Mouse (Mus musculus) limb, embryonic 11.5 days (tissue): Measurements from ENCODE around the gene Zdhhc5. TPM values are rescaled to one million over a fixed set of nuclear protein-coding genes. Genes with fewer than 3 reads are reported as not detected.

Experiments
- ATAC-seq: fragments of 200-750 bp; cut with Nextera tagmentation; 2 replicates; pipeline ENCODE4 v1.8.0; 2017; ENCODE audit warnings: low read depth; ENCODE audit not compliant: insufficient number of reproducible peaks, low FRiP score, low TSS enrichment
- DNase-seq: peaks from one replicate; pipeline ENCODE4 v3.0.0-alpha.2; 2015; ENCODE audit warnings: low spot score
- H3K27ac ChIP-seq: fragments of 300-500 bp; sonication (generic); replicated peaks from 2 replicates; pipeline ENCODE4 v1.5.1; 2014; ENCODE audit warnings: low read depth, mild to moderate bottlenecking, low read length
- H3K27me3 ChIP-seq: fragments of 300-500 bp; sonication (generic); 2 replicates; pipeline ENCODE4 v1.6.1; 2014; ENCODE audit warnings: mild to moderate bottlenecking, low read length, mixed read lengths; ENCODE audit not compliant: control insufficient read depth, insufficient read depth
- H3K36me3 ChIP-seq: fragments of 300-500 bp; sonication (generic); 2 replicates; pipeline ENCODE4 v1.6.1; 2014; ENCODE audit warnings: mild to moderate bottlenecking, low read length, moderate library complexity, mixed read lengths; ENCODE audit not compliant: control insufficient read depth, insufficient read depth
- H3K4me1 ChIP-seq: fragments of 300-500 bp; sonication (generic); 2 replicates; pipeline ENCODE4 v1.6.1; 2014; ENCODE audit warnings: low read length, mixed read lengths; ENCODE audit not compliant: control insufficient read depth, insufficient read depth
- H3K4me2 ChIP-seq: fragments of 300-500 bp; sonication (generic); 2 replicates; pipeline ENCODE4 v1.6.1; 2014; ENCODE audit warnings: low read depth, mild to moderate bottlenecking, moderate library complexity; ENCODE audit not compliant: severe bottlenecking
- H3K4me3 ChIP-seq: fragments of 300-500 bp; sonication (generic); 2 replicates; pipeline ENCODE4 v1.5.1; 2014; ENCODE audit warnings: low read depth, low read length
- H3K9ac ChIP-seq: fragments of 300-500 bp; sonication (generic); 2 replicates; pipeline ENCODE4 v1.6.1; 2014; ENCODE audit warnings: mild to moderate bottlenecking, low read length
- H3K9me3 ChIP-seq: fragments of 300-500 bp; sonication (generic); 2 replicates; pipeline ENCODE4 v1.6.1; 2016; ENCODE audit warnings: low read length; ENCODE audit not compliant: control insufficient read depth
- WGBS: fragments of 180-500 bp; shearing (Covaris S2); extraction: QIAGEN DNeasy Blood & Tissue Kit; methylation state at CpG from one replicate; pipeline ENCODE4 v1.1.7; 2014; 5-methylcytosine and 5-hydroxymethylcytosine counted together
- polyA plus RNA-seq: library from polyadenylated mRNA; unstranded; fragments of >200 nt; fragmentation: Nextera tagmentation; extraction: Ambion mirVana; gene quantifications from 2 replicates; pipeline ENCODE4 v1.2.1, GENCODE M21; 2014

Gene Zdhhc5
- polyA plus RNA-seq, 1 experiment from 2014 or later: 31.1 TPM

DNA sequence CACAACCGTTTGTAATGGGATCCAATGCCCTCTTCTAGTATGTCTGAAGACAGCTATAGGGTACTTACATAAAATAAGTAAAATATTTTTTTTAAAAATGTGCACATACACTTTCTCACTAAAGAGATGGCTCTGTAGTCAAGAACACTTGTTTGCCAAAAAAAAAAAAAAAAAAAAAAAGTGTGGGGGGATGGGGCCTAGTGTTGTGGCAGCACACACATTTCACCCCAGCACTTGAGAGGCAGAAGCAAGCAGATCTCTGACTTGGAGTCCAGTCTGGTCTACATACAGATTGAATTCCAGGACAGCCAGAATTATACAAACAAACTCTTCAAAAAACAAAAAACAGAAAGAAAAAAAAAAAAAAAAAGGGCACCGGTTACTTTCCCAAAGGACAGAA lies 5.7 kb upstream of the Zdhhc5 start:
- ATAC-seq (no peak), DNase-seq (no peak)
- H3K9me3 ChIP-seq: no peaks in the 10 kb centered on the region
- H3K27ac ChIP-seq: no peak overlapping the region
- WGBS: 92% methylated on average over 2 of the region's 2 CpGs
- H3K4me1 ChIP-seq: no peaks in the 10 kb centered on the region
- H3K9ac ChIP-seq: no peak overlapping the region
- H3K4me2 ChIP-seq: no peak overlapping the region
- no peak overlapping the region for H3K4me3 ChIP-seq
- H3K36me3 ChIP-seq: peaks cover 7% of the 10 kb centered on the region; the same call in 1 of the 2 replicates
- H3K27me3 ChIP-seq: no peaks in the 10 kb centered on the region

DNA sequence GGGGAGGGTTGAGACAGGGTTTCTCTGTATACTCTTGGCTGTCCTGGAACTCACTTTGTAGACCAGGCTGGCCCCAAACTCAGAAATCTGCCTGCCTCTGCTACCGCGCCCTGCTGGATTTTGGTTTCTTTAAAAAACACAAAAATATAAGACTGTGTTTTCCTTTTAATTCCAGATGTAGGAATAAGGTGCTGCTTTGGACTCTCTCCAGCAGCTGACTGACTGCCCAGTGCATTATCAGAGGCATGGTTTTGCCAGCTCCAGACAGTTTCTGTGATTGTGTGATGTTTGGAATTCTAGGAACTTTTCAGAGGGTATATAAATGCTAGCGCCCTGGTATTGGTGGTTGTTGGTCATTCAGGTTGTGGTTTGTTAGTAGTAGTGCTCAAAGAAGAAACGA lies 2.4 kb upstream of the Zdhhc5 start:
- no peak overlapping the region for H3K27ac ChIP-seq
- H3K4me2 ChIP-seq: no peak overlapping the region
- H3K27me3 ChIP-seq: no peaks in the 10 kb centered on the region
- H3K4me3 ChIP-seq: no peak overlapping the region
- no peak overlapping the region for H3K9ac ChIP-seq
- H3K9me3 ChIP-seq: no peaks in the 10 kb centered on the region
- DNase-seq (no peak), ATAC-seq (no peak)
- peaks cover 3% of the 10 kb centered on the region; the same call in 1 of the 2 replicates for H3K36me3 ChIP-seq
- 99% methylated on average over 4 of the region's 4 CpGs for WGBS
- H3K4me1 ChIP-seq: 0 out of 2 replicates have a peak, but pooled peaks cover 3% of the 10 kb centered on the region

DNA sequence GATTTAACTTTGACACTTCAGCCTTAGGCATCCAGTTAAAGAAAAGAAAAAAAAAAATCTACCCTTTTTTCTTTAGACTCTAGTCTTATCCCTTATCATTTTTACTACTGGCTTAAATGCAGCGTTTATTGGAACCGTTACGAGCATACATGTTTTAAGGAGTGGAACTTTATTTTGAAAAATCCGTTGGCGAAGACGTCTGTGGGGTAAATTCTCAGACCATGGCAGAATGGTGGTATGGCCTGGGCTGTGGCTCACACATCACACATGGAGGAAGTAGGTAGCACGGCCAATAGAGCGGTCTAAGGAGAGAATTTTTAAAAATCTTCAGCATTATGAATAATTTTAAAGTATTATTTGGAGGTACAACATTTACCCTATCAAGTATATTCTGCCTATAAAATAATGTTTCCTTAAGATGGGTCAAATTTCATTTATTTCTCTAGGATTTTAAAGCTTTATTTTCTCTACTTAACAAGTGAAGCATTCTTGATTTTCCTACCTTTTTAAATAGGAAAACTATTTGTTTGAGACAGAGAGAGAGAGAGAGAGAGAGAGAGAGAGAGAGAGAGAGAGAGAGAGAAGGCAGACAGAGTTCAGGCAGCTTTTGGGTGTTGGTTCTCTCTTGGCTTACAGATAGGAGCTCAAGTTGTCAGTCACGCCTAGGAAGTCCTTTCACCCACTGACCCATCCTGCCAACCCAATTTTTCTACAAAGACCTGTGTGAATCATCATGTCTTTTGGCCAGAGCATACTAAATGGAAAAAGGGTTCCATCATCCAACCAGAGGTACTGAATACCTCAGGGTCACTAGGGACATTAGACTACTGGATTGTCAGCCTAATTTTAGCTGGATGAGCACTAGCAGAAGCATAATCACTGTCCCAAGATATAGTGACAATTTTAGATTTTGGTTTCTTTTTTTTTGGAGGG lies 1.7 kb upstream of the Zdhhc5 start:
- ATAC-seq (no peak), DNase-seq (no peak)
- WGBS: 37% methylated on average over 9 of the region's 9 CpGs
- Histone ChIP-seq H3K4me3 (peak overlapping the region; percentile 90), H3K36me3 (peaks cover 3% of the 10 kb centered on the region; the same call in 1 of the 2 replicates), H3K9me3 (no peaks in the 10 kb centered on the region), H3K27ac (no peak overlapping the region; the same call in 1 of the 2 replicates), H3K4me1 (0 out of 2 replicates have a peak, but pooled peaks cover 3% of the 10 kb centered on the region), H3K9ac (no peak overlapping the region; the same call in 1 of the 2 replicates), H3K27me3 (no peaks in the 10 kb centered on the region), H3K4me2 (peak overlapping the region; percentile 60)

DNA sequence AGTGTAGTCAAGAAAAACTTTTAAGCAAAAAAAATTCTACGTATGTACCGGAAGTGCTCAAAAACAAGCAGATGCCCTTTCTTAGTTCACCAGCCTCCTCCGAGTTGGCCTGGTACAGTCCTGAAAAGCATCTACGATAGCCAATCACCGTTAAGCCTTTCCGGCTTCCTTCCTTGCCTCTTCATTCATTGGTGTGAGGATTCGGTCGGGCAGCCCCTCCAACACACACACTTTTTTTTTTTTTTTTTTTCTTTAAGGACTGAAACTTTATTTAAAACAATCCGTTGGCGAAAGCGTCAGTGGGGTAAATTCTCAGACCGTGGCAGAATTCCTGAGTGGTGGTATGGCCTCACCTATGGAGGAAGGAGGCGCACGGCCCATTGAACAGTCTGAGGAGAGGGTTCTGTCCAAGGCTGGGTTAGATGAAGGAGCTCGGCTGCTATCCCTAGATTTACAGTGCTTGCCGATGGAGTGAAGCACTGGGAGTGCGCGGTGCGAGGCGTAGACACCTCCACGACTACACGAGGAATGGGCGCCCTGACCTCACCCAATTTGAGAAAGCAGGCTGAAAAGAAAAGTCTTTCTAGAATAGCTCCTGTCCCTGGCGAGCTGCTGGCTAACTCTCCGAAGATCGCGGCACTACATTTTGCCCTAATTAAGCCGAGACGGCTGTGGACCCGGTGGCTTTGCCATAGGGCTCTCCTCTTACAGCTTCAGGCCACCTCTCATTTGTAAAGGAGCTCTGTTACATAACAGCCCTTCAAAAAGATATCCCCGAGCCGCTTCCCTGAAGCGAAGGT lies 782 bp upstream of the Zdhhc5 start:
- peak overlapping the region; percentile 90 for H3K4me3 ChIP-seq
- DNase-seq (no peak), ATAC-seq (peak; percentile 96)
- peak overlapping the region; percentile 60 for H3K4me2 ChIP-seq
- WGBS: under 1% methylated on average over 33 of the region's 33 CpGs
- 0 out of 2 replicates have a peak, but pooled peaks cover 3% of the 10 kb centered on the region for H3K4me1 ChIP-seq
- H3K27ac ChIP-seq: peak overlapping the region; percentile 96
- H3K36me3 ChIP-seq: no peaks in the 10 kb centered on the region
- H3K9me3 ChIP-seq: no peaks in the 10 kb centered on the region
- no peaks in the 10 kb centered on the region for H3K27me3 ChIP-seq
- H3K9ac ChIP-seq: peak overlapping the region; percentile 86

DNA sequence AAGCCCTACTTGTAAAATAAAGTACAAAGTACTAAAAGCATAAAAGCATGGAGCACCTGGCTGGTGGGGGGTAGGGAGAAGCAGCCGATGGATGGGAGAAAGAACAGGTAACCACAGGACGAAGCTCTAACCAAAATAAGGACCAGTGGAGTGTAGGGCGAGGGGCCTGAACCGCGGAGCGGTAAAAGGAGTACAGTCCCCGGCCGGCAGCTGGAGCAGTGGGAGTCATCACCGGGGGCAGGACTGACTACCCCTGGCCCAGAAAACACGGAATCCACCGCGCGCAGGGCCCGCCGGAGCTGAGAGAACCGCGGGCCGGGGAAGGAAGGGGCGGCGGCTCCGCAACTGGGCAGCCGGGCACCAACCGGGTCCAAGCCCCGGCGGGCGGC lies 564 bp downstream of the Zdhhc5 start:
- 3% methylated on average over 24 of the region's 26 CpGs for WGBS
- peak; percentile 19 for ATAC-seq

DNA sequence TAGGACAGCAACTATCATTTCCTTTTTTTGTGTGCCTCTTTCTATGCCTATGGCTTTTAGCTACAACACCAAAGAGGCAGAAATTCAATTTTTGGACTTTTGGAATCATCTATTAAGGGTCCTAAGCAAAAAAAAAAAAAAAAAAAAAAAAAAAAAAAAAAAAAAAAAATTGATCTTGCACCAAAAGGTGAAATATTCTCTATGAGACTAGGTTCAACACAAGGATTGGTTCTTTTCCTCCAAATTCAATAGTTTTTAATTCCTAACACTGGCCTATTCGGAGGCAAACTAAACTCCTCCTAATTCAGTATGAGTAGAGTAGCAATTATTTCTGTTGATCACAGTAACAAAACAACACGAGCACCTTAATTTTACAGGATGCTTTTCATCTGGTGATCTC lies 3.1 kb downstream of the Zdhhc5 start:
- H3K27me3 ChIP-seq: no peaks in the 10 kb centered on the region
- 88% methylated on average over 2 of the region's 2 CpGs for WGBS
- H3K4me1 ChIP-seq: 0 out of 2 replicates have a peak, but pooled peaks cover 3% of the 10 kb centered on the region
- no peak overlapping the region for H3K4me3 ChIP-seq
- no peak overlapping the region for H3K27ac ChIP-seq
- peaks cover 5% of the 10 kb centered on the region; the same call in 1 of the 2 replicates for H3K36me3 ChIP-seq
- DNase-seq: no peak
- no peak overlapping the region for H3K9ac ChIP-seq
- H3K9me3 ChIP-seq: no peaks in the 10 kb centered on the region
- H3K4me2 ChIP-seq: no peak overlapping the region
- ATAC-seq: no peak

More for the DNA sequence above, 564 bp downstream of the Zdhhc5 start:
- H3K4me2 ChIP-seq: peak overlapping the region; percentile 53
- 0 out of 2 replicates have a peak, but pooled peaks cover 3% of the 10 kb centered on the region for H3K4me1 ChIP-seq
- peak overlapping the region; percentile 86 for H3K9ac ChIP-seq
- H3K27ac ChIP-seq: peak overlapping the region; percentile 96
- peaks cover 2% of the 10 kb centered on the region; the same call in 1 of the 2 replicates for H3K36me3 ChIP-seq
- H3K4me3 ChIP-seq: peak overlapping the region; percentile 90
- H3K27me3 ChIP-seq: no peaks in the 10 kb centered on the region
- H3K9me3 ChIP-seq: no peaks in the 10 kb centered on the region
- no peak for DNase-seq

GRCm38 (mm10) chr2:84707523-84707922 lies 7.5 kb downstream of the Zdhhc5 start:
- ATAC-seq (no peak), DNase-seq (no peak)
- 31% methylated on average over 1 of the region's 1 CpGs for WGBS
- Histone ChIP-seq H3K4me1 (no peaks in the 10 kb centered on the region), H3K9me3 (no peaks in the 10 kb centered on the region), H3K27ac (no peak overlapping the region), H3K36me3 (peaks cover 5% of the 10 kb centered on the region; the same call in 1 of the 2 replicates), H3K27me3 (no peaks in the 10 kb centered on the region), H3K4me3 (no peak overlapping the region), H3K4me2 (no peak overlapping the region), H3K9ac (no peak overlapping the region)

DNA sequence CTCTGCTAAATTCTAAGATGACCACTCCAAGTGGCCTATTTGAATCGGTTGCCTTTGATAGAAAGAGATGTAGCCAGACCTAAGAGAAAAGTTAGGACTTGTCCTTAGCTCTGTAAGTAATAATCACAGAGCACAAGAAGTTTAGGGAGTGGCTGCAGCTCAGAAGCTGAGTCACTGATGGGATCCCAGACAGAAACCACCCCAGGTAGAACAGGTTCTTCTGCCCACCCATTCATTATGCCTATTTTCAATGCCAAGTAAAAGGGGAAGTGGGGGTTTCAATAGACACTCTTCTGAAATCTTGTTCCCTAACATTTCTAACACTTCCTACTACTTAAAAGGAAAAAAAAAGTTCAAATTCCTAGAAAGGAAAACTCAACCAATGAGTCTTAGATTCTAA lies 9.7 kb downstream of the Zdhhc5 start:
- DNase-seq (no peak), ATAC-seq (no peak)
- Histone ChIP-seq H3K4me2 (no peak overlapping the region), H3K4me1 (no peaks in the 10 kb centered on the region), H3K4me3 (no peak overlapping the region), H3K36me3 (peaks cover 4% of the 10 kb centered on the region; the same call in 1 of the 2 replicates), H3K27ac (no peak overlapping the region), H3K9me3 (no peaks in the 10 kb centered on the region), H3K27me3 (no peaks in the 10 kb centered on the region), H3K9ac (no peak overlapping the region)
- WGBS: 93% methylated on average over 1 of the region's 1 CpGs
